Mouse (Mus musculus) thymus, adult 2 months (tissue): ENCODE measurements around the gene Fn1. TPM values are rescaled to one million over a fixed set of nuclear protein-coding genes. Genes with fewer than 3 reads are reported as not detected.

Experiments
- DNase-seq: peaks from one replicate; pipeline ENCODE4 v3.0.0; 2021
- H3K27ac ChIP-seq: fragments of 200-500 bp; 2 replicates; pipeline ENCODE4 v1.5.1; 2012; ENCODE audit warnings: low read length, control low read depth; ENCODE audit not compliant: control insufficient read depth, insufficient read depth
- H3K27me3 ChIP-seq: fragments of 200-500 bp; 2 replicates; pipeline ENCODE4 v1.6.1; 2012; ENCODE audit warnings: mild to moderate bottlenecking, low read length, moderate library complexity, mixed read lengths; ENCODE audit not compliant: control insufficient read depth, insufficient read depth
- H3K36me3 ChIP-seq: fragments of 200-500 bp; 2 replicates; pipeline ENCODE4 v1.6.1; 2012; ENCODE audit warnings: mild to moderate bottlenecking, low read length, moderate library complexity; ENCODE audit not compliant: control insufficient read depth, insufficient read depth
- H3K4me1 ChIP-seq: fragments of 200-500 bp; replicated peaks from 2 replicates; pipeline ENCODE4 v1.6.1; 2012; ENCODE audit warnings: low read length; ENCODE audit not compliant: control insufficient read depth, insufficient read depth
- H3K4me3 ChIP-seq: fragments of 200-500 bp; 2 replicates; pipeline ENCODE4 v1.5.1; 2012; ENCODE audit warnings: mild to moderate bottlenecking, low read length, control low read depth, moderate library complexity; ENCODE audit not compliant: control insufficient read depth, insufficient read depth
- CTCF ChIP-seq: fragments of 200-500 bp; IDR thresholded peaks from 2 replicates; pipeline ENCODE4 v1.5.1; 2012; ENCODE audit warnings: mild to moderate bottlenecking, control low read depth, low read length, moderate library complexity, borderline replicate concordance; ENCODE audit not compliant: control insufficient read depth, poor library complexity, insufficient read depth; ENCODE audit errors: extremely low read depth
- POLR2A ChIP-seq: fragments of 200-500 bp; IDR thresholded peaks from 2 replicates; pipeline ENCODE4 v1.6.1; 2012; ENCODE audit warnings: mild to moderate bottlenecking, low read length, control low read depth, moderate library complexity; ENCODE audit not compliant: control insufficient read depth, poor library complexity, insufficient read depth; ENCODE audit errors: extremely low read depth
- WGBS: fragments of 180-500 bp; shearing (Covaris S2); methylation state at CpG from one replicate; pipeline ENCODE4 v1.1.7; 2018; 5-methylcytosine and 5-hydroxymethylcytosine counted together
- polyA plus RNA-seq: library from polyadenylated mRNA; depleted of rRNA; stranded (reverse); fragments of >200 nt; gene quantifications from 2 replicates; pipeline ENCODE4 v1.2.3, GENCODE M21; 2012

Gene Fn1
- polyA plus RNA-seq, 1 experiment = 31.3 TPM

DNA sequence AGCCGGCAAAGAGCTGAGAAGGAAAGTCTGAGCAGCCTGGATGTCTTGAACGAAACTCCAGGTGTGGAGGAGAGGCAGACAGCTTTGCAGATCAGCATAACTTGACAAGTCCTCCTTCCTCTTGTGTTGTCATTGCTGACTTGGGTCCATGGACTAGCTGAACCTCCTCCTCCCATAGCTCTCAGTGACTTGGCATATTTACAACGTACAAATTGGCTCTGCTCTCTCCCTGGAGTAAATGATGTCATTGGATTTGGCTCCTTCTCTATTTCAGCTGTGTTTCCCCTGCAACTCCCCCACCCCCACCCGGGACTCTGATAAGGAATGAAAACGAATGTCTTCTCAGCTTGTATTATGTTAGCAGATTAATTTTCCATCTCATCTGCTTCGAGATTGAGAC lies 30.7 kb upstream of the Fn1 start:
- no peaks in the 10 kb centered on the region for H3K27me3 ChIP-seq
- H3K4me3 ChIP-seq = no peak overlapping the region
- no peak for TF ChIP-seq POLR2A
- no peak for TF ChIP-seq CTCF
- no peak overlapping the region for H3K27ac ChIP-seq
- no peak for DNase-seq
- 58% methylated on average over 6 of the region's 6 CpGs for WGBS
- no peaks in the 10 kb centered on the region for H3K4me1 ChIP-seq
- no peaks in the 10 kb centered on the region for H3K36me3 ChIP-seq

- no peak overlapping the region for H3K4me3 ChIP-seq
- no peak for DNase-seq
- H3K27me3 ChIP-seq = no peaks in the 10 kb centered on the region
- no peaks in the 10 kb centered on the region for H3K4me1 ChIP-seq
- no peak overlapping the region for H3K27ac ChIP-seq
- 83% methylated on average over 5 of the region's 5 CpGs for WGBS
- H3K36me3 ChIP-seq = no peaks in the 10 kb centered on the region
- no peak for TF ChIP-seq POLR2A
- TF ChIP-seq CTCF = no peak
Measured at GRCm38 (mm10) chr1:71682194-71682715, 29.3 kb upstream of the Fn1 start.

DNA sequence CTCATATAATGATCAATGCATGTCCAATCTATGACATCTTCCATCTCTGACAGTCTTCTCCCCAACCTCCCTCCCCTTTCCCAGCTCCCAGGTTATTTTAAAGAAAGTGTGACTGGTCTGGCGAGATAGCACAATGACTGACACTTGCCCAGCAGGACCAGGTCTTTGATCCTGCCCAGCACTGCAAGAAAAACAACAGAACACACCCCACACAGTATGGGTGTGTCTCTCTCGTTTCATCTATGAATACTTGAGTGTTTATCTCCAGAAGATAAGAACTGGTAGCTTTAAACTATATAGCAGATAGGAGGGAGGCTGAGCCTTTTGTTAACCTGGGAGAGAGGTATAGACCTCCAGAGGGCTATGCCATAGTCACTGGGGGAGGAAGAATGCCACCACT lies 28.3 kb upstream of the Fn1 start:
- no peak for DNase-seq
- no peaks in the 10 kb centered on the region for H3K36me3 ChIP-seq
- no peaks in the 10 kb centered on the region for H3K4me1 ChIP-seq
- TF ChIP-seq POLR2A (no peak), CTCF (no peak)
- H3K27ac ChIP-seq = no peak overlapping the region
- H3K27me3 ChIP-seq = no peaks in the 10 kb centered on the region
- no peak overlapping the region for H3K4me3 ChIP-seq
- WGBS = 74% methylated on average over 2 of the region's 2 CpGs

DNA sequence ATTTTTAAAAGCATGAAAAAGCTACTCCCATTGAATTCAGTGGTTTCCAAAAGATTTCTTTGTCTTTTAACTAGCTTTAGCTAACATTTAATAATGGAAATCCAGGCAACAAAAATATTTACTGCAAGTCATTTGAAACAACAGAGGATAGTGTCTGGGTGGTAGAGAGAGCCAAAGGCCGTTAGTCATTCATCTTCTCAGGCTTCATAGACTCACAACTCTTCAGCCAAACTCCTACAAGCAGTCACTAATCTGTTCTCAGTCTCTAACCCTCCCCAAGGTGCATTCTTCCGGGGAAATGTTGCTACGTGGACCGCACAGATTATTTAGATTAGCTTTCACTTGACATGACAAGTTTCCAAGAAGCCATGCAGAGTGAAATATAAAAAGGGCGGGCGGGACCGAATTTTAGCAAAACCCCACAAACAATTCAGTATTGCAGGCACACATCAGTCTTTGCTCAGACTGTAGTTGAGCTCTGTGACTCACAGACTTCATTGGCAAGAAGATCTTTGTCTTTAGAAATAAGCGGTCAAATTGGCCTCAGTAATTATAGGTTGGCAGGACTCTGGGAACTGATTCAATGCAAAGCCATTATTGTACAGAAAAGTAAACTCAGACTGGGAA lies 27.2 kb upstream of the Fn1 start:
- no peak for TF ChIP-seq POLR2A
- TF ChIP-seq CTCF = no peak
- H3K27me3 ChIP-seq = no peaks in the 10 kb centered on the region
- H3K4me1 ChIP-seq = no peaks in the 10 kb centered on the region
- DNase-seq = no peak
- 91% methylated on average over 8 of the region's 8 CpGs for WGBS
- no peak overlapping the region for H3K4me3 ChIP-seq
- H3K27ac ChIP-seq = no peak overlapping the region
- no peaks in the 10 kb centered on the region for H3K36me3 ChIP-seq

GRCm38 (mm10) chr1:71675420-71675819 lies 22.4 kb upstream of the Fn1 start:
- Histone ChIP-seq H3K27me3 (no peaks in the 10 kb centered on the region), H3K4me1 (no peaks in the 10 kb centered on the region), H3K4me3 (no peak overlapping the region), H3K36me3 (no peaks in the 10 kb centered on the region), H3K27ac (no peak overlapping the region)
- DNase-seq = no peak
- TF ChIP-seq CTCF (no peak), POLR2A (no peak)
- 51% methylated on average over 2 of the region's 2 CpGs for WGBS

- WGBS = 74% methylated on average over 4 of the region's 4 CpGs
- H3K4me3 ChIP-seq = no peak overlapping the region
- no peak overlapping the region for H3K27ac ChIP-seq
- DNase-seq = no peak
- TF ChIP-seq POLR2A (no peak), CTCF (no peak)
- H3K36me3 ChIP-seq = no peaks in the 10 kb centered on the region
- H3K4me1 ChIP-seq = no peaks in the 10 kb centered on the region
- no peaks in the 10 kb centered on the region for H3K27me3 ChIP-seq
Measured at GRCm38 (mm10) chr1:71674274-71674673, 21.3 kb upstream of the Fn1 start.

DNA sequence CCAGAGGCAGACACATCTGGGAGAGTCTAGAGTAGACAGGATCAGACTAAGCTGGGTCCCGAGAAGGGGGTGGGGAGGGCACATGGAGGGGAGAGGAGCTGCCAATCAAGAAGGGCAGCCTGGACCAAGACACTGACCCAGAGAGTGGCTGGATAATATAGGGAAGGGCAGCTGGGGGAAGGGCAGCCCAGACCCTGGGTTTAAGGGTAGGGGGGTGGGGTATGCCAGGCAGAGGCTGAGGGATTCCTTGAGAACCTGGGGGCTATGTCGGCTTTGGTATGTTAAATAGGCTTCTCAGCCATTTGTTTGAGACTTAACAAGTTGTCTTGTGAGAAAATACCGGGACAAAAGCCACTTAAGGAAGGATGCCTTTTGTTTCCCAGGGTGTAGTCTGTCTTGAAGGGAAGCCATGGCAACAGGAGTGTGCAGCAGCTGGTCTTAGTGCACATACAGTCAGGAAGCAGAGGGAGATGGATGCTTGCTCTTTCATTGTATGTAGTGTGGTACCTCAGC lies 20.5 kb upstream of the Fn1 start:
- TF ChIP-seq CTCF = no peak
- no peak for TF ChIP-seq POLR2A
- no peak overlapping the region for H3K27ac ChIP-seq
- no peaks in the 10 kb centered on the region for H3K27me3 ChIP-seq
- H3K4me1 ChIP-seq = no peaks in the 10 kb centered on the region
- no peak overlapping the region for H3K4me3 ChIP-seq
- DNase-seq = no peak
- no peaks in the 10 kb centered on the region for H3K36me3 ChIP-seq
- 72% methylated on average over 3 of the region's 3 CpGs for WGBS
